Mouse (Mus musculus) intestine, embryonic 14.5 days (tissue): ENCODE data around the gene Ctsz. TPM values are rescaled to one million over a fixed set of nuclear protein-coding genes. Genes with fewer than 3 reads are reported as not detected.

Experiments
- ATAC-seq: fragments of 200-750 bp; cut with Nextera tagmentation; replicated peaks from 2 replicates; pipeline ENCODE4 v1.8.0; 2017; ENCODE audit warnings: low read depth, moderate number of reproducible peaks, moderate TSS enrichment, moderate library complexity; ENCODE audit not compliant: low FRiP score, low TSS enrichment
- DNase-seq: peaks from one replicate; pipeline ENCODE4 v3.0.0-alpha.2; 2018; ENCODE audit warnings: low spot score
- H3K27ac ChIP-seq: fragments of 300-500 bp; sonication (generic); 2 replicates; pipeline ENCODE4 v1.5.1; 2014; ENCODE audit warnings: low read depth, mild to moderate bottlenecking, control low read depth
- H3K27me3 ChIP-seq: fragments of 300-500 bp; sonication (generic); replicated peaks from 2 replicates; pipeline ENCODE4 v1.6.1; 2014; ENCODE audit warnings: low read length, control low read depth; ENCODE audit not compliant: control insufficient read depth, insufficient read depth
- H3K36me3 ChIP-seq: fragments of 300-500 bp; sonication (generic); 2 replicates; pipeline ENCODE4 v1.6.1; 2014; ENCODE audit warnings: low read length, control low read depth; ENCODE audit not compliant: control insufficient read depth, insufficient read depth
- H3K4me1 ChIP-seq: fragments of 300-500 bp; sonication (generic); replicated peaks from 2 replicates; pipeline ENCODE4 v1.6.1; 2014; ENCODE audit warnings: low read length, control low read depth, mixed read lengths; ENCODE audit not compliant: control insufficient read depth, insufficient read depth
- H3K4me2 ChIP-seq: fragments of 300-500 bp; sonication (generic); 2 replicates; pipeline ENCODE4 v1.6.1; 2014; ENCODE audit warnings: low read length
- H3K4me3 ChIP-seq: fragments of 300-500 bp; sonication (generic); 2 replicates; pipeline ENCODE4 v1.5.1; 2014; ENCODE audit warnings: low read depth, low read length, control low read depth, mixed read lengths
- H3K9ac ChIP-seq: fragments of 300-500 bp; sonication (generic); 2 replicates; pipeline ENCODE4 v1.6.1; 2014; ENCODE audit warnings: mild to moderate bottlenecking, low read length
- H3K9me3 ChIP-seq: fragments of 300-500 bp; sonication (generic); 2 replicates; pipeline ENCODE4 v1.6.1; 2016; ENCODE audit warnings: low read length, control low read depth; ENCODE audit not compliant: control insufficient read depth
- WGBS: fragments of 180-500 bp; shearing (Covaris S2); extraction: QIAGEN DNeasy Blood & Tissue Kit; methylation state at CpG from one replicate; pipeline ENCODE4 v1.1.7; 2014; 5-methylcytosine and 5-hydroxymethylcytosine counted together
- polyA plus RNA-seq: library from polyadenylated mRNA; unstranded; fragments of >200 nt; fragmentation: Nextera tagmentation; extraction: Ambion mirVana; gene quantifications from 2 replicates; pipeline ENCODE4 v1.2.1, GENCODE M21; 2014

Gene Ctsz
- polyA plus RNA-seq, 1 experiment from 2014 or later: 191 TPM

GRCm38 (mm10) chr2:174397065-174397464 lies 41.8 kb downstream of the Ctsz start:
- Histone ChIP-seq H3K4me2 (no peak overlapping the region), H3K36me3 (no peaks in the 10 kb centered on the region), H3K4me3 (no peak overlapping the region), H3K27ac (no peak overlapping the region), H3K4me1 (no peaks in the 10 kb centered on the region), H3K9me3 (no peaks in the 10 kb centered on the region), H3K9ac (no peak overlapping the region), H3K27me3 (no peaks in the 10 kb centered on the region)
- WGBS: 95% methylated on average over 1 of the region's 1 CpGs
- ATAC-seq (no peak), DNase-seq (no peak)

GRCm38 (mm10) chr2:174396643-174397042 lies 42.2 kb downstream of the Ctsz start:
- H3K4me3 ChIP-seq: no peak overlapping the region
- no peak overlapping the region for H3K27ac ChIP-seq
- WGBS: 90% methylated on average over 10 of the region's 10 CpGs
- no peaks in the 10 kb centered on the region for H3K27me3 ChIP-seq
- no peak overlapping the region for H3K9ac ChIP-seq
- H3K4me1 ChIP-seq: no peaks in the 10 kb centered on the region
- no peak for ATAC-seq
- DNase-seq: no peak
- H3K36me3 ChIP-seq: no peaks in the 10 kb centered on the region
- H3K9me3 ChIP-seq: no peaks in the 10 kb centered on the region
- H3K4me2 ChIP-seq: no peak overlapping the region

DNA sequence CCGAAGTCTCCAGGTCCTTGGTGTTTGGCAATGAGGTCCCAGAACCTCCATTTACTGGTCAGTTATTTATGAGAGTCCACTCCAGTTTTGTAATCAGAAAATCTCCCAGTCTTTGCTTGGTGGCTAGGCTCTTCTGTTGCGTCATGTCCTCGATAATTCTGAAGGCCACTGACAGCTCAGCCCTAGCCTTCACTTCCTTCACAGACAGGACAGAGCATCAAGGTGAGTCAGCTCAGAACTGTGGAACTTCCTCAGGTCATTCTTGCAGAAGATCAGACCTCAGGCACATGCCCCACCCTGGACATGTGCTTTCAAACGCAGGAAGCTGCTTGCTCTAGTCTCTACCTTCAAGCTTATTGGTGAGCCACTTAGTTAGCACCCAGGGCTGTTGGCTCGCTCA lies 45.5 kb downstream of the Ctsz start:
- H3K9ac ChIP-seq: no peak overlapping the region
- no peak overlapping the region for H3K4me2 ChIP-seq
- WGBS: 78% methylated on average over 5 of the region's 5 CpGs
- H3K9me3 ChIP-seq: no peaks in the 10 kb centered on the region
- no peaks in the 10 kb centered on the region for H3K36me3 ChIP-seq
- DNase-seq (no peak), ATAC-seq (no peak)
- no peak overlapping the region for H3K4me3 ChIP-seq
- H3K4me1 ChIP-seq: no peaks in the 10 kb centered on the region
- no peak overlapping the region for H3K27ac ChIP-seq
- no peaks in the 10 kb centered on the region for H3K27me3 ChIP-seq

DNA sequence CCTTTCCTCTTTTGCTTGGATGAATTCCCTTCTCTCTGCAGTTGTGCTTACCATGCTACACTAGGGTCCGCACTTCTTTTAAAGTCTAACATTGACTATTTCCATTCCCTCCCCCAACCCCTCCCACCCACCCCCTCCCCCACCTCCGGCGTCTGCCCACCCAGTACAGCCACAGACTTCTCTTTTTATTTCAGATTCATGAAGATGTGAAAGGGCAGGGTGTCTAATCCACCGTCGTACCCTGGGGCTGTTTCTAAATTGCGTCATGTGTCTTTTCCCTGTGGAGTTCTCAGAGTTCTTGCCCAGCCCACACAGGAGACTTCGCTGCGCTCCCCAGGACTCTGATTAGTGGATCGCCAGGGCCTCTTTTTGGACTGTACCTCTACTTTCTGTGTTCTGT lies 46.3 kb downstream of the Ctsz start:
- Histone ChIP-seq H3K27ac (no peak overlapping the region), H3K36me3 (no peaks in the 10 kb centered on the region), H3K4me1 (no peaks in the 10 kb centered on the region), H3K27me3 (no peaks in the 10 kb centered on the region), H3K4me2 (no peak overlapping the region), H3K9ac (no peak overlapping the region), H3K4me3 (no peak overlapping the region), H3K9me3 (no peaks in the 10 kb centered on the region)
- ATAC-seq (no peak), DNase-seq (no peak)
- WGBS: 76% methylated on average over 9 of the region's 9 CpGs

GRCm38 (mm10) chr2:174391936-174392335 lies 46.9 kb downstream of the Ctsz start:
- WGBS: 88% methylated on average over 3 of the region's 3 CpGs
- ATAC-seq (no peak), DNase-seq (no peak)
- Histone ChIP-seq H3K9me3 (no peaks in the 10 kb centered on the region), H3K36me3 (no peaks in the 10 kb centered on the region), H3K27ac (no peak overlapping the region), H3K9ac (no peak overlapping the region), H3K4me1 (no peaks in the 10 kb centered on the region), H3K27me3 (no peaks in the 10 kb centered on the region), H3K4me3 (no peak overlapping the region), H3K4me2 (no peak overlapping the region)

GRCm38 (mm10) chr2:174381021-174381420 lies 57.8 kb downstream of the Ctsz start:
- Histone ChIP-seq H3K4me3 (no peak overlapping the region), H3K9me3 (no peaks in the 10 kb centered on the region), H3K4me2 (no peak overlapping the region), H3K27ac (no peak overlapping the region), H3K27me3 (no peaks in the 10 kb centered on the region), H3K4me1 (no peaks in the 10 kb centered on the region), H3K9ac (no peak overlapping the region), H3K36me3 (no peaks in the 10 kb centered on the region)
- no peak for DNase-seq
- ATAC-seq: no peak
- WGBS: 87% methylated on average over 9 of the region's 9 CpGs

Other genes starting within 250 kb of the Ctsz start
- 1,658 and 1,793 TPM in 2 replicates for gene Gnas, start 154.7 kb downstream of the Ctsz start, polyA plus RNA-seq
- gene Gm20721, start 92.3 kb downstream of the Ctsz start, polyA plus RNA-seq: 8.2 and 12.6 TPM in 2 replicates
- gene Nelfcd, start 23.2 kb downstream of the Ctsz start, polyA plus RNA-seq: 108 and 121 TPM in 2 replicates
- gene Tubb1, start 11.7 kb upstream of the Ctsz start, polyA plus RNA-seq: 1.9 and 2.6 TPM in 2 replicates
- 891 and 949 TPM in 2 replicates for gene Atp5e, start 25.1 kb upstream of the Ctsz start, polyA plus RNA-seq
- 114 and 120 TPM in 2 replicates for gene Prelid3b, start 34.0 kb upstream of the Ctsz start, polyA plus RNA-seq
- not detected in 2 replicates for gene Zfp831, start 204.5 kb upstream of the Ctsz start, polyA plus RNA-seq